Mouse (Mus musculus) limb, embryonic 14.5 days (tissue): ENCODE measurements around the gene Olah. TPM values are rescaled to one million over a fixed set of nuclear protein-coding genes. Genes with fewer than 3 reads are reported as not detected.

ENCODE experiments used
- ATAC-seq: fragments of 200-750 bp; cut with Nextera tagmentation; 2 replicates; pipeline ENCODE4 v1.8.0; 2017; ENCODE audit warnings: low read depth, moderate number of reproducible peaks, moderate TSS enrichment; ENCODE audit not compliant: low FRiP score
- DNase-seq: peaks from one replicate; pipeline ENCODE4 v3.0.0-alpha.2; 2015; ENCODE audit warnings: low spot score
- H3K27ac ChIP-seq: fragments of 300-500 bp; sonication (generic); replicated peaks from 2 replicates; pipeline ENCODE4 v1.5.1; 2014; ENCODE audit warnings: low read depth, mild to moderate bottlenecking, low read length, moderate library complexity, mixed read lengths
- H3K27me3 ChIP-seq: fragments of 300-500 bp; sonication (generic); 2 replicates; pipeline ENCODE4 v1.6.1; 2014; ENCODE audit warnings: low read length, mixed read lengths; ENCODE audit not compliant: control insufficient read depth, insufficient read depth
- H3K36me3 ChIP-seq: fragments of 300-500 bp; sonication (generic); 2 replicates; pipeline ENCODE4 v1.6.1; 2014; ENCODE audit warnings: mild to moderate bottlenecking, low read length, moderate library complexity, mixed read lengths; ENCODE audit not compliant: control insufficient read depth, insufficient read depth
- H3K4me1 ChIP-seq: fragments of 300-500 bp; sonication (generic); 2 replicates; pipeline ENCODE4 v1.6.1; 2014; ENCODE audit warnings: antibody characterized with exemption, low read length, mixed read lengths; ENCODE audit not compliant: control insufficient read depth, insufficient read depth
- H3K4me2 ChIP-seq: fragments of 300-500 bp; sonication (generic); replicated peaks from 2 replicates; pipeline ENCODE4 v1.6.1; 2014; ENCODE audit warnings: low read depth, mild to moderate bottlenecking, low read length, moderate library complexity; ENCODE audit not compliant: severe bottlenecking
- H3K4me3 ChIP-seq: fragments of 300-500 bp; sonication (generic); replicated peaks from 2 replicates; pipeline ENCODE4 v1.5.1; 2014; ENCODE audit warnings: low read length
- H3K9ac ChIP-seq: fragments of 300-500 bp; sonication (generic); 2 replicates; pipeline ENCODE4 v1.6.1; 2014; ENCODE audit warnings: mild to moderate bottlenecking, low read depth, low read length, moderate library complexity; ENCODE audit not compliant: severe bottlenecking
- H3K9me3 ChIP-seq: fragments of 300-500 bp; sonication (generic); 2 replicates; pipeline ENCODE4 v1.6.1; 2016; ENCODE audit warnings: low read length; ENCODE audit not compliant: control insufficient read depth
- POLR2A ChIP-seq: fragments of 200-500 bp; IDR thresholded peaks from 2 replicates; pipeline ENCODE4 v1.8.0; 2012; ENCODE audit warnings: inconsistent platforms, mild to moderate bottlenecking, moderate library complexity, borderline replicate concordance; ENCODE audit not compliant: insufficient read depth, insufficient read length; ENCODE audit errors: extremely low read depth
- WGBS: fragments of 180-500 bp; shearing (Covaris S2); extraction: QIAGEN DNeasy Blood & Tissue Kit; methylation state at CpG from one replicate; pipeline ENCODE4 v1.1.7; 2014; 5-methylcytosine and 5-hydroxymethylcytosine counted together
- polyA plus RNA-seq, 2 experiments: library from polyadenylated mRNA; depleted of rRNA in 1 of 2; stranded (reverse) in 1 of 2; unstranded in 1 of 2; fragments of >200 nt; fragmentation: Nextera tagmentation in 1 of 2; extraction: Ambion mirVana in 1 of 2; gene quantifications; 2 replicates each; pipeline versions ENCODE4 v1.2.1 to v1.2.3; 2012 to 2014

Olah gene
- polyA plus RNA-seq, 2 experiments: 0.10 to 0.12 TPM

DNA sequence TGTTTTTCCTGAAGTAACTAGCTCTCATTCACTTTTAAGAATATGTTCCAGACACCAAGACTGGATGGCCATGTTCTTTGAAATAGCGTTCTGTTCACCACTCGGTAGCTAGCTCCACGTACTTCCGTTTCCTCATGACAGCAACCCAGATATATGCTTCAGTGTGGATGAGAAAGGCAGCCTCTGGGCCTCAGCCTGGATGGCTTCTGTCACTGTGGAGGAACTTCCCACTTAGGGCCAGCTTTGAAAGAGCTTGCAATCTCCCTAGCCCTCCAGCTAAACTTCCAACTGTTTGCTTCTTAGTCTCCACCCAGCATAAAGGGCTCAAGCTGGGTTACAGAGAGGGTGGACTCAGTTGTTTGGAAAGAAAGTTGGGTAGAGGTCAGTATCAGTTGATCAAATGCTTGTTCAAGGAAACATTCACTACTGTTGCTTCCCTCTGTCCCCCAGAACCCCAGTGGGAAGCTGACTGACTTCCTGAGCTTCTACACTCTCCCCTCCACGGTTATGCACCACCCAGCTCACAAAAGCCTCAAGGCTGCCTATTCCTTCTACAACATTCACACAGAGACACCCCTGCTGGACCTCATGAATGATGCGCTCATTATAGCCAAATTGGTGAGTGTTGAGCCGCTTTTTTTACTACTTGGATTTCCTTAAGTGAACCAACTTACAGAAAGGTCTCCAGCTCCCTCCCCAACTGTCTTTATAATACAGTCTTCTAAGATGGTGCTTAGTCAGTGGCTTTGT, 72.5 kb downstream of the Olah start:
- Histone ChIP-seq H3K4me2 (no peak overlapping the region), H3K4me3 (no peak overlapping the region), H3K9me3 (no peaks in the 10 kb centered on the region; the same call in 1 of the 2 replicates), H3K27me3 (no peaks in the 10 kb centered on the region), H3K36me3 (peaks cover 61% of the 10 kb centered on the region), H3K27ac (no peak overlapping the region), H3K9ac (no peak overlapping the region), H3K4me1 (no peaks in the 10 kb centered on the region)
- ATAC-seq (no peak), DNase-seq (no peak)
- WGBS: 90% methylated on average over 7 of the region's 7 CpGs
- no peak for TF ChIP-seq POLR2A

DNA sequence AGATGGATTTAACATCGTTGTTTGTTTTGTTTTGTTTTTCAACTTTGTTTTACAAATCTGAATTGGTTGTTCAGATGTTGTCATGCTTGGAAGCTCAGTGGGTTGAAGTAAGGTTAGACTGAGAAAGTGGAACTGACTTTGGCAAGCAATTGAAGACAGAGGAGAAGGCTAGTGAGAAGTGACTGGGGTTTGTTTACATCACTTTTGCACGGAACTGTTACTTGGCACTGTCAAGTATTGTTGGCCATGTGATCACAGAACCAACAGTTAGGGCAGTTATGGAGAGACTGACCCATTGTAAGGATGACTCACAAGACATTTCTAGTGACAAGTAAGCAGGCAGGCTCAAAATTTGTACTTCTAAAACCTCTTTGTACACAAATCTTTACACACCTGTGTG, 73.9 kb downstream of the Olah start:
- H3K9ac ChIP-seq: no peak overlapping the region
- H3K36me3 ChIP-seq: peaks cover 55% of the 10 kb centered on the region

DNA sequence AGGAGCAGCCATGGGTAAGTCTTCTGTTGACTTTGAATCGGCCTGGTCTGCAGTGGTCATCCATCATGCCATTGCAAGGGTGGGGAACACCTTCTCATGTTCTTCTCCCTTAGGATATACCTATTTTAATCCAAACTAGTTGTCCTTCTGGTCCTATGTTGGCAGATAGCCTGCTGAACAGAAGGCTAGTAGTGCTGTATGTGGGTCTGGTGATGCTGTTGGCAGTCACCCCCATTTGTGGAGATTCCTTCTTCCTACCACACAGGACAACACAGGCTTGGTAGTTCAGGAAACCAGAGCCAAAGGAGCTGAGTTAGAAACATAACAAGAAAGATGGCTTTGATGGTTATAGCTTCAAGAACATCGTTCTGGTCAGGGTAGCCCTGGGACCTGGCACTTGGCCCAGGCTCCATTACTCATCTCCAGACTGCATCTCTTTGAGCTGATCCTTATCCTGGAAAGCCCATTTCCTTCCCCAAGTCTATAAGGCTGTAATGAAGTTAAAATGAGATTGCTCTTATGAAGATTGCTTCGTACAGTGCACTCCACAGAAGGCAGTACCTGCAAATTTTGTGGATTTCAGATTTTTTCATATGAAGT, 91.5 kb downstream of the Olah start:
- no peak for DNase-seq
- Histone ChIP-seq H3K27ac (no peak overlapping the region), H3K4me1 (no peaks in the 10 kb centered on the region), H3K4me3 (no peak overlapping the region), H3K9me3 (no peaks in the 10 kb centered on the region), H3K9ac (no peak overlapping the region), H3K27me3 (no peaks in the 10 kb centered on the region), H3K36me3 (peaks cover 8% of the 10 kb centered on the region), H3K4me2 (no peak overlapping the region)
- no peak for TF ChIP-seq POLR2A
- 60% methylated on average over 3 of the region's 3 CpGs for WGBS
- ATAC-seq: no peak

More for the DNA sequence above, 73.9 kb downstream of the Olah start:
- H3K27me3 ChIP-seq: no peaks in the 10 kb centered on the region
- H3K9me3 ChIP-seq: no peaks in the 10 kb centered on the region; the same call in 1 of the 2 replicates
- H3K4me1 ChIP-seq: no peaks in the 10 kb centered on the region
- 78% methylated on average over 2 of the region's 2 CpGs for WGBS
- H3K27ac ChIP-seq: no peak overlapping the region
- no peak overlapping the region for H3K4me2 ChIP-seq
- H3K4me3 ChIP-seq: no peak overlapping the region
- ATAC-seq (no peak), DNase-seq (no peak)
- TF ChIP-seq POLR2A: no peak

DNA sequence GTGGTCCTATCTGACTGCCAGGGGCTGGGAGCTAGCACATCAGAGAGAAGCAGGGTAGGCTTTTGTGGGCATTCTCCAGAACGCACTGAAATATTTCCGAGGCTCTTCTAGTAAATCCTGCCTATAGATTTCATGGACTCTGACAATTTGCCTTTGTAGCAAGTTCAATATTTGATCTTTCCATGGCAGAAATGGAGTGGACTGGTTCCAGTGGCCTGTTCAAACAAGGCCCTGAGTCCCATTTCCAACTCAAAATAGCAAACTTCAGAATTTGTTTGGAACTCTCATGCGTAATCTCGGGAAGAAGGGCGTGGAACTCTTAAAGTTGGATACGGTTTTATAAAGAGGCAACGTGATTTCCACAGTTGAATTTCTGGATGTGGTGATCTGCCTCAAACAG, 101.2 kb downstream of the Olah start:
- no peak overlapping the region for H3K9ac ChIP-seq
- H3K36me3 ChIP-seq: no peaks in the 10 kb centered on the region
- WGBS: 90% methylated on average over 7 of the region's 7 CpGs
- TF ChIP-seq POLR2A: no peak
- H3K9me3 ChIP-seq: no peaks in the 10 kb centered on the region
- no peak overlapping the region for H3K4me3 ChIP-seq
- no peak overlapping the region for H3K4me2 ChIP-seq
- no peak overlapping the region for H3K27ac ChIP-seq
- ATAC-seq: no peak
- no peaks in the 10 kb centered on the region for H3K4me1 ChIP-seq
- H3K27me3 ChIP-seq: no peaks in the 10 kb centered on the region
- DNase-seq: no peak

DNA sequence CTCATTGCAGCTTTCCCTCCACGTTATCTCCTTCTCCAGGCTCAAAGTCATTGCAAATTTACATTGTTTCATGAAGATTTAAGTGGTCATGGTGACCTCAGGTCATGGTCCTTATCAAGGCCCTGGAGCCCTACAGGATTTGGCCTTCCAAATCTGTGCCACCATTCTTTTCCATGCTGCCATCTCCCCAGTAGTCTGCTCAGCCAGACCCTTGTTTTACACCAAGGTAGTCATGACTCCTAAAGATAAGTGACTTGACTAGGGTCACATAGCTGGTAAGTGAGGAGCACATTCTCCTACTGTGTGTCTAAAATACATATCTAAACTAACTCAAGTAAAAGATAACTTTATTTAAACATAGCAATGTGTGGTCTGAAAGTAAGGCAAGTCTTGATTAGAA, 104.8 kb downstream of the Olah start:
- 73% methylated on average over 1 of the region's 1 CpGs for WGBS
- Histone ChIP-seq H3K4me1 (no peaks in the 10 kb centered on the region), H3K27me3 (no peaks in the 10 kb centered on the region), H3K9me3 (no peaks in the 10 kb centered on the region), H3K27ac (no peak overlapping the region), H3K9ac (no peak overlapping the region), H3K4me3 (no peak overlapping the region), H3K4me2 (no peak overlapping the region), H3K36me3 (no peaks in the 10 kb centered on the region)
- no peak for TF ChIP-seq POLR2A
- DNase-seq (no peak), ATAC-seq (no peak)

Other genes starting within 250 kb of the Olah start
- gene Nmt2, start 113.0 kb downstream of the Olah start, polyA plus RNA-seq (2012; rRNA removed): 14.3 and 15.4 TPM in 2 replicates
- 33.7 and 37.5 TPM in 2 replicates for gene Nmt2, start 113.0 kb downstream of the Olah start, polyA plus RNA-seq (2014; fragmentation: Nextera tagmentation; extraction: Ambion mirVana)
- gene Rpp38, start 64.6 kb downstream of the Olah start, polyA plus RNA-seq (2012; rRNA removed): 11.6 and 19.2 TPM in 2 replicates
- 23.4 and 24.9 TPM in 2 replicates for gene Rpp38, start 64.6 kb downstream of the Olah start, polyA plus RNA-seq (2014; fragmentation: Nextera tagmentation; extraction: Ambion mirVana)
- 0.17 and 0.34 TPM in 2 replicates for gene Acbd7, start 61.0 kb downstream of the Olah start, polyA plus RNA-seq (2012; rRNA removed)
- 0.41 and 1.0 TPM in 2 replicates for gene Acbd7, start 61.0 kb downstream of the Olah start, polyA plus RNA-seq (2014; fragmentation: Nextera tagmentation; extraction: Ambion mirVana)
- 0.20 TPM in 1 of 2 replicates, not detected in the other for gene Meig1, start 25.4 kb upstream of the Olah start, polyA plus RNA-seq (2012; rRNA removed)
- gene Meig1, start 25.4 kb upstream of the Olah start, polyA plus RNA-seq (2014; fragmentation: Nextera tagmentation; extraction: Ambion mirVana): not detected in 2 replicates
- gene Dclre1c, start 26.9 kb upstream of the Olah start, polyA plus RNA-seq (2012; rRNA removed): 9.0 and 10.5 TPM in 2 replicates
- 7.0 and 7.3 TPM in 2 replicates for gene Dclre1c, start 26.9 kb upstream of the Olah start, polyA plus RNA-seq (2014; fragmentation: Nextera tagmentation; extraction: Ambion mirVana)
- gene Suv39h2, start 77.8 kb upstream of the Olah start, polyA plus RNA-seq (2012; rRNA removed): 7.5 and 9.2 TPM in 2 replicates
- 15.4 and 17.6 TPM in 2 replicates for gene Suv39h2, start 77.8 kb upstream of the Olah start, polyA plus RNA-seq (2014; fragmentation: Nextera tagmentation; extraction: Ambion mirVana)
- gene Gm45902, start 115.6 kb upstream of the Olah start, polyA plus RNA-seq (2012; rRNA removed): 4.2 and 4.4 TPM in 2 replicates
- 3.8 and 4.7 TPM in 2 replicates for gene Gm45902, start 115.6 kb upstream of the Olah start, polyA plus RNA-seq (2014; fragmentation: Nextera tagmentation; extraction: Ambion mirVana)
- 74.3 and 82.6 TPM in 2 replicates for gene Hspa14, start 115.6 kb upstream of the Olah start, polyA plus RNA-seq (2012; rRNA removed)
- 88.2 and 98.5 TPM in 2 replicates for gene Hspa14, start 115.6 kb upstream of the Olah start, polyA plus RNA-seq (2014; fragmentation: Nextera tagmentation; extraction: Ambion mirVana)
- 0.34 and 0.73 TPM in 2 replicates for gene Cdnf, start 115.8 kb upstream of the Olah start, polyA plus RNA-seq (2012; rRNA removed)
- gene Cdnf, start 115.8 kb upstream of the Olah start, polyA plus RNA-seq (2014; fragmentation: Nextera tagmentation; extraction: Ambion mirVana): 0.08 and 0.32 TPM in 2 replicates
- gene Fam107b, start 173.3 kb upstream of the Olah start, polyA plus RNA-seq (2012; rRNA removed): 25.7 and 26.1 TPM in 2 replicates
- 43.6 and 49.1 TPM in 2 replicates for gene Fam107b, start 173.3 kb upstream of the Olah start, polyA plus RNA-seq (2014; fragmentation: Nextera tagmentation; extraction: Ambion mirVana)